Mouse (Mus musculus) limb, embryonic 11.5 days (tissue): ENCODE measurements at regions not wholly inside any gene's neighbourhood (a gene's known extent, or its start where the extent isn't known, plus 50 kb on each side); places are given as distances from the start of the nearest gene placed in this dataset.

Experiments
- ATAC-seq: fragments of 200-750 bp; cut with Nextera tagmentation; 2 replicates; pipeline ENCODE4 v1.8.0; 2017; ENCODE audit warnings: low read depth; ENCODE audit not compliant: insufficient number of reproducible peaks, low FRiP score, low TSS enrichment
- DNase-seq: peaks from one replicate; pipeline ENCODE4 v3.0.0-alpha.2; 2015; ENCODE audit warnings: low spot score
- H3K27ac ChIP-seq: fragments of 300-500 bp; sonication (generic); replicated peaks from 2 replicates; pipeline ENCODE4 v1.5.1; 2014; ENCODE audit warnings: low read depth, mild to moderate bottlenecking, low read length
- H3K27me3 ChIP-seq: fragments of 300-500 bp; sonication (generic); 2 replicates; pipeline ENCODE4 v1.6.1; 2014; ENCODE audit warnings: mild to moderate bottlenecking, low read length, mixed read lengths; ENCODE audit not compliant: control insufficient read depth, insufficient read depth
- H3K36me3 ChIP-seq: fragments of 300-500 bp; sonication (generic); 2 replicates; pipeline ENCODE4 v1.6.1; 2014; ENCODE audit warnings: mild to moderate bottlenecking, low read length, moderate library complexity, mixed read lengths; ENCODE audit not compliant: control insufficient read depth, insufficient read depth
- H3K4me1 ChIP-seq: fragments of 300-500 bp; sonication (generic); 2 replicates; pipeline ENCODE4 v1.6.1; 2014; ENCODE audit warnings: low read length, mixed read lengths; ENCODE audit not compliant: control insufficient read depth, insufficient read depth
- H3K4me2 ChIP-seq: fragments of 300-500 bp; sonication (generic); 2 replicates; pipeline ENCODE4 v1.6.1; 2014; ENCODE audit warnings: low read depth, mild to moderate bottlenecking, moderate library complexity; ENCODE audit not compliant: severe bottlenecking
- H3K4me3 ChIP-seq: fragments of 300-500 bp; sonication (generic); 2 replicates; pipeline ENCODE4 v1.5.1; 2014; ENCODE audit warnings: low read depth, low read length
- H3K9ac ChIP-seq: fragments of 300-500 bp; sonication (generic); 2 replicates; pipeline ENCODE4 v1.6.1; 2014; ENCODE audit warnings: mild to moderate bottlenecking, low read length
- H3K9me3 ChIP-seq: fragments of 300-500 bp; sonication (generic); 2 replicates; pipeline ENCODE4 v1.6.1; 2016; ENCODE audit warnings: low read length; ENCODE audit not compliant: control insufficient read depth
- WGBS: fragments of 180-500 bp; shearing (Covaris S2); extraction: QIAGEN DNeasy Blood & Tissue Kit; methylation state at CpG from one replicate; pipeline ENCODE4 v1.1.7; 2014; 5-methylcytosine and 5-hydroxymethylcytosine counted together

GRCm38 (mm10) chr12:9655794-9656193, 85.9 kb downstream of the Osr1 start:
- Histone ChIP-seq H3K4me3 (no peak overlapping the region), H3K36me3 (no peaks in the 10 kb centered on the region), H3K27ac (no peak overlapping the region), H3K9me3 (no peaks in the 10 kb centered on the region), H3K27me3 (no peaks in the 10 kb centered on the region), H3K9ac (no peak overlapping the region), H3K4me2 (no peak overlapping the region), H3K4me1 (no peaks in the 10 kb centered on the region)
- 35% methylated on average over 1 of the region's 1 CpGs for WGBS
- ATAC-seq (no peak), DNase-seq (no peak)

- H3K4me1 ChIP-seq = no peaks in the 10 kb centered on the region
- ATAC-seq (no peak), DNase-seq (no peak)
- H3K4me2 ChIP-seq = no peak overlapping the region
- no peaks in the 10 kb centered on the region for H3K36me3 ChIP-seq
- 55% methylated on average over 3 of the region's 3 CpGs for WGBS
- no peak overlapping the region for H3K9ac ChIP-seq
- H3K27me3 ChIP-seq = no peaks in the 10 kb centered on the region
- H3K4me3 ChIP-seq = no peak overlapping the region
- no peak overlapping the region for H3K27ac ChIP-seq
- no peaks in the 10 kb centered on the region for H3K9me3 ChIP-seq
Observed at GRCm38 (mm10) chr12:9656324-9656723, 86.4 kb downstream of the Osr1 start.

- H3K27me3 ChIP-seq = no peaks in the 10 kb centered on the region
- H3K27ac ChIP-seq = no peak overlapping the region
- no peaks in the 10 kb centered on the region for H3K9me3 ChIP-seq
- H3K4me3 ChIP-seq = no peak overlapping the region
- ATAC-seq = no peak
- H3K4me1 ChIP-seq = no peaks in the 10 kb centered on the region
- 50% methylated on average over 8 of the region's 8 CpGs for WGBS
- H3K9ac ChIP-seq = no peak overlapping the region
- H3K36me3 ChIP-seq = no peaks in the 10 kb centered on the region
- no peak overlapping the region for H3K4me2 ChIP-seq
- no peak for DNase-seq
Observed at GRCm38 (mm10) chr12:9657199-9657766, 87.4 kb downstream of the Osr1 start.

DNA sequence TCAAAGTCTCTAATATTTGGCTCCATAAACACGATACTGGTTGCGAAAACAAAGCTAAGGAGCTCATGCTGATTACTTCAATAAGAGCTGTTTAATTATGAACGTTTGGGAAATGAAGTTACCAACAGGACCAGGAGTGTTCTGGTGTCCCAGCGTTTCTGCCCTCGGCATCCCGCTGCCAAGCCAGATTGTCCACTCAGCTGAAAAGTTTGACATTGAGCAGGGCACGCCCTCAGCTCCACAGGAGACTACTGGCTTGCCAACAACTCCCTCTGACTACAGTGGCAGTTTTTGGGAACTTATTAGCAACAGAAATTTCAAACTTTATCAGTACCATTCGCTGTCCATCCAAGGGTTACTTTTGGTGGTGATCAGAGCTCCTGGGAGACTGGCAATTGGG, 87.9 kb downstream of the Osr1 start:
- H3K27ac ChIP-seq = no peak overlapping the region
- 69% methylated on average over 8 of the region's 8 CpGs for WGBS

DNA sequence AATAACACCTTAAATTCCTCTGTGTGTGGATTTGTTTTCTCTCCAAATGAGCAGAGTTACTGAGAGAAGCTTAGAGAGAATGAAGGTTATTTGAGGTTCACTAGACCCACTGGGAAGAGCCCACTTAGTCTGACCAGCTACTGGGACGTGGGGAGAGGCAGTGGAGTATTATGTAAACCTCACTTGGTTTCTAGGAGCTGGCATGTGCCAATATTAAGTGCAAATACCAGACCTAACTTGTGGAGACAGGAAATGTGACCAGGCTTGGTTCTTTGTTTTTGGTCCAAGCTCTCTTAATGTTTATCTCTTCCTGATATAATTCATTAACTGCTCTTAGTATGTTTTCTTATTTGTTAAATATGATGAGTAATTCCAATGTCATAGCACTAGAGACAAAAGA, 90.4 kb downstream of the Osr1 start:
- H3K9me3 ChIP-seq = no peaks in the 10 kb centered on the region

More for the DNA sequence above, 87.9 kb downstream of the Osr1 start:
- Histone ChIP-seq H3K4me1 (no peaks in the 10 kb centered on the region), H3K27me3 (no peaks in the 10 kb centered on the region), H3K4me2 (no peak overlapping the region), H3K4me3 (no peak overlapping the region), H3K9me3 (no peaks in the 10 kb centered on the region), H3K36me3 (no peaks in the 10 kb centered on the region), H3K9ac (no peak overlapping the region)
- no peak for DNase-seq
- ATAC-seq = no peak

GRCm38 (mm10) chr12:9688776-9689175, 118.9 kb downstream of the Osr1 start:
- Histone ChIP-seq H3K9ac (no peak overlapping the region), H3K4me1 (no peaks in the 10 kb centered on the region), H3K4me3 (no peak overlapping the region), H3K9me3 (no peaks in the 10 kb centered on the region), H3K27ac (no peak overlapping the region), H3K4me2 (no peak overlapping the region), H3K27me3 (no peaks in the 10 kb centered on the region), H3K36me3 (no peaks in the 10 kb centered on the region)
- ATAC-seq (no peak), DNase-seq (no peak)

More for the DNA sequence above, 90.4 kb downstream of the Osr1 start:
- H3K4me3 ChIP-seq = no peak overlapping the region
- no peaks in the 10 kb centered on the region for H3K4me1 ChIP-seq
- no peak overlapping the region for H3K9ac ChIP-seq
- no peak overlapping the region for H3K4me2 ChIP-seq
- 50% methylated on average over 1 of the region's 1 CpGs for WGBS
- no peak for DNase-seq
- no peaks in the 10 kb centered on the region for H3K36me3 ChIP-seq
- no peak for ATAC-seq
- H3K27ac ChIP-seq = no peak overlapping the region
- no peaks in the 10 kb centered on the region for H3K27me3 ChIP-seq

DNA sequence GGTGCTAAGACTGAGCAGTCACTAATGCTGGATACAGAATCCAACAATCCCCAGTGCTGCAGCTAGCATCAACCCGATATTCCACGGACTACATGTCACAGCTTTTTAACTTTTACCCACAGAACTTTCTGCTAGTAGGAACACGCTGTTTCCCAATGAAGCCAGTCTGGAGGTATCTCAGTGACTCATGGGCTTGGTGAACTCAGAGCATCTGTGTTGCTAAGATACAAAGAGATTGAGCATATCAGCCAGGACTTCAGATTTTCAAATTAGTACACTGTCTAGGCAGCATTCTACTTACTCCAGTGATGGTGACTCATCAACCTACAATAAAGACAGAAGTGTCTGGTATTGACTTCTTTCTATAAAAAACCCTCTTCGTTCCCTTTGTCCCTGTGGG, 119.6 kb downstream of the Osr1 start:
- no peak overlapping the region for H3K4me2 ChIP-seq
- no peak for DNase-seq

GRCm38 (mm10) chr12:9732921-9733320, 163.0 kb downstream of the Osr1 start:
- Histone ChIP-seq H3K9ac (no peak overlapping the region), H3K9me3 (no peaks in the 10 kb centered on the region), H3K4me1 (0 out of 2 replicates have a peak, but pooled peaks cover 3% of the 10 kb centered on the region), H3K27me3 (no peaks in the 10 kb centered on the region), H3K36me3 (no peaks in the 10 kb centered on the region), H3K4me3 (no peak overlapping the region), H3K27ac (no peak overlapping the region), H3K4me2 (no peak overlapping the region)
- ATAC-seq = no peak
- no peak for DNase-seq
- WGBS = 89% methylated on average over 1 of the region's 1 CpGs

More for the DNA sequence above, 119.6 kb downstream of the Osr1 start:
- Histone ChIP-seq H3K4me3 (no peak overlapping the region), H3K27me3 (no peaks in the 10 kb centered on the region), H3K27ac (no peak overlapping the region), H3K9ac (no peak overlapping the region), H3K36me3 (no peaks in the 10 kb centered on the region), H3K9me3 (no peaks in the 10 kb centered on the region), H3K4me1 (no peaks in the 10 kb centered on the region)
- no peak for ATAC-seq
- WGBS = 95% methylated on average over 4 of the region's 4 CpGs

GRCm38 (mm10) chr12:9744709-9745395, 174.9 kb downstream of the Osr1 start:
- H3K4me2 ChIP-seq = no peak overlapping the region
- no peak overlapping the region for H3K4me3 ChIP-seq
- no peaks in the 10 kb centered on the region for H3K9me3 ChIP-seq
- H3K27ac ChIP-seq = no peak overlapping the region
- H3K9ac ChIP-seq = no peak overlapping the region
- 87% methylated on average over 6 of the region's 6 CpGs for WGBS
- no peaks in the 10 kb centered on the region for H3K27me3 ChIP-seq
- 0 out of 2 replicates have a peak, but pooled peaks cover 5% of the 10 kb centered on the region for H3K4me1 ChIP-seq
- DNase-seq = no peak
- no peaks in the 10 kb centered on the region for H3K36me3 ChIP-seq
- no peak for ATAC-seq
